Mouse (Mus musculus) gastrocnemius, adult 8-10 months (tissue): Measurements from ENCODE around the gene Agtpbp1. TPM values are rescaled to one million over a fixed set of nuclear protein-coding genes. Genes with fewer than 3 reads are reported as not detected.
"Not testable (repeated sequence)": the region's sequence is repeated elsewhere in the genome, so short reads cannot be mapped to it uniquely, and the experiment has no call there.

Source experiments
- DNase-seq, 2 experiments: peaks; one replicate each; pipeline ENCODE4 v3.0.0; 2022; ENCODE audit warnings: low spot score in 2 of 2
- total RNA-seq, 4 experiments: library from RNA; stranded (reverse); gene quantifications; 2 replicates each; pipeline ENCODE4 v1.2.4; 2022

Gene Agtpbp1
- total RNA-seq: 10 to 100 TPM; 77.0 to 85.2 (median 83.0) TPM

DNA sequence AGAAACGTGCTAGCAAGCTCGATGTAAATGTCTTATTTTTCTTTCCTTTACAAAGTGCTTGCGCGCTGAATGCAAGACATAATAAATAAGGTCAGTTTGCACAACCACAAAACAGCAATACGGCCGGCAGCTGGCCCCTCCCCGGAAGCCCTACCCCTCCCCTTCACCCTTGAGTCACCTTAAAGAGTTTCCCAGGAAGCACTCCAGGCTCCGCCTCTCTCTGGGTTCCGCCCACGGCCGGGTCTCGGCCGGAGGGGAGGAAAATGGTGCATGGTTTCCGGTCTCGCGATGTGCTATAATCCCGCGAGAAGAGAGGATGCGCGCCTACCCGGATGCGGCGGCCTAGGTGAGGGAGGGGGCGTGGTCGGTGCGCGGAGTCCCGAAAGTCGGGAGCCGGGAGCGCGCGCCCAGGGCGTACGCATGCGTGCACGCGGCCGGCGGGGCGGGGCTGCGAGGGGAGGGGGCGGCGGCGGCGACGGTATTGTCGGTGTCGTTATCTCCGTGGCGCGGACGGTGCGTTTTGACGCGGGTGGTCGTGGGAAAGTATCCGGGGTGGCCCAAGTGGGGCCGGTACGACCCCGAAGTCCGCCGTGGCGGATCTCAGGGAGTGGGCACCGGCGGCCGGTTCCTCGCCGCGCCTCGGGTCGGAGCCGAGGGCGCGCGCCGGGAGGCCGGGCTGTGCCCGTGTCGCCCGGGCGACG, at the start of gene Agtpbp1, which contains the start of gene Naa35:
Agtpbp1 (minus strand) TSS at position 281 of the 701 bp plus-strand sequence.
Naa35 (plus strand) TSS at position 313 of the 701 bp plus-strand sequence.
- DNase-seq: peak; percentile 99

DNA sequence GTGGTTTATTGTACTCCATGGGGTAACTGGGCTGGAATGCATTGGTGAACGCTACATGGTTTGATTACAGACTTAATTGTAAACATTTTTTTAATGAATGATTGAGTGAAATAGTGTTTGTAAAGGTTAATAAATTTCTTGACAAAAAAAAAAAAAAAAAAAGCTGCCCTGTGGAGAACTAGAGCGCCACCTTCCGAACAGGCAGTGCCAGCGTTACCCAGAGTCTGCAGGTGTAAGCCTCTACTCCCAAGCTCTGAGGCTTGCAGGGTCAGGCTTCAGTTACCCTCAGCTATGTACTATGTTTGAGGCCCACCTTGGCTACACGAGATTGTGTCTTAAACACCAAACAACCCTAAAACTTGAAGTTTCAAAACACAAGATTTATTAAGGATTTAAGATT, 49.6 kb upstream of the Agtpbp1 start:
- no peak for DNase-seq

DNA sequence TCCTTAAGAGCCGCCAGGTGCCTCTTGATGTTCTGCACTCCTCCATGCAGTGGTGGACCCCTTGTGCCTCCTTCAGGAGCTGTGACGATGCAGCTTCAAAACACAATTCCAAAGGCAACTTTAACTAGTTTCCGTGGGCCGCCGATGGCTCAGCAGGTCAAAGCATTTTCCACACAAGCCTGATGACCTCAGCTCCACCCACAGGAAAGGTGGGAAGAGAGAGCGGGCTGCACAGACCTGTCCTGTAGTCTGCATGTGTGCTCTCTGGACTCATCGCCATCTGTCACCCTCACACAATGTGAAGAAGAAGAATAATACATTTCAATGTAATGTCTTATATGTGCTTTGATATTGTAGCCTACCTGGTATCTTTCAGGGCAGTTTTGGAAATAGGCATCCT, 41.7 kb upstream of the Agtpbp1 start:
- no peak for DNase-seq

DNA sequence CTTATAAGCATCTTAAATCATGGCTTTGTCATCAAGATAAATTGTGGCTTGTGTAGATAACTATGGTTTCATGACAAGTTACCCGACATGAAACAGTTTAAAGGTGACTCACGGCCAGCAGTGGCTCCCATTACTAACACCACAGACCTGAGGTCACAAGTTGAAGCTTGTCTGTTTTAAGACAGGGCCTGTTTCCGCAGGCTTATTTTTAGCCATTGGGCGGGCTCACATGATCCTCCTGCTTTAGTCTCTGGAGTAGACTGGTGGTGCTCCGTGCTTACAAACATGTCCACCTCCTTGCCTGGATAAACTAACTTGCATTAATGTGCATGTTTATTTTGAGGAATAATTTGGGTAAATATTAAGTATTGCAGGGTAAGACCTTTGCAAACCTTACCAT, 39.9 kb upstream of the Agtpbp1 start:
- peak; percentile 34 to 47 for DNase-seq

DNA sequence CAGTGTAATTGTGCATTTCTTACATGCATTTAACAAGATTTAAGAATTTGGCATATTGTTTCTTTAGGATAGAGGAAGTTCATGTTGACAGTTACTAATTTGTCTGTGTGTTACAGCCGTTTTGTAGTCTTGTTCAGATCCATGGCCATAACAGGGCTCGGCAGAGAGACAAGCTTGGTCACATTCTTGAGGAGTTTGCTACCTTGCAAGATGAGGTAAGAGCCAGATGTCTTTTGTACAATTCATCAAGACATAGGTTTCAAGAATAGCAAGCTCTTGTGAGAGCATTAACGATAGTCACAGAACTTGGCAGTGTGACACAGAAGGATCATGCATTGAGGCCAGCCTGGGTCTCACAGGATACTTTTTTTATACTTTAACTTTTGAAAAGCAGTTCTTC, 39.4 kb upstream of the Agtpbp1 start:
- DNase-seq: no peak

DNA sequence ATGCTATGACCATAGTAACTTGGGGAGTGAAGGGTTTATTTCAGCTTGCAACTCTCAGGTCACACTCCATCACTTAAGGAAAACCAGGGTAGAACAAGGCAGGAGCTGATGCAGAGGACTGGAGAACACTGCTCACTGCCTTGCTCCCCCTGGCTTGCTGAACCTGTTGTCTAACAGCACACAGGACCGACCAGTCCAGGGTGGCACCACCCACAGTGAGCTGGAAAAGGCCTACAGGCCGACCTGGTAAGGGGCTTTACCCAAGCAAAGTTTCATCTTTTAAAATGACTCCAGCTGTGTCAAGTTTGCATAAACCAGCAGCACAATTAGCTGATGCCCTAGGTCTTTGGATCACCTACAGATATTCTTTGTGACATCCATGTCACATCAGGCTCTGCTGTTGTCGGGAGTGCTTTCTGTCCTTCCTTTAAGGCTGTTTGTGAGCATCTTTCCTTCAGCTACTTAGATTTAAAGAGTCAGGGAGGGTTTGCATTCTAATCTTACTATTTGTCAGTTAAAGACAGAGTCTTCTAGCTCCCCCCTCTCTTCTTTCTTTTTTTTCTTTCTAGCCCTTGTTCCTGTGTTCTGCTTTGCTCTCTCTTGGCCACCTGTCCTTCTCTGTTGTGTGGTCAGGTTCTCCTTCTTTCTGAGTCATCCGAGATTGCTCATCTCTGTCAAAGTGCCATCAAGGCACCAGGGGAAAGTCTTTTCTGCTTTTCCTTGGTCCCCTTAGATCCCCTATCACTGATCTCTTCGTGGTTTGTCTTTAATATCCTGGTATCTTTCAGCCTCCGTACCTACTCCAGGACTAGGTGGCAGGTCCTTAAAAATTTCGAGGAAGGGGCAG, 36.8 kb upstream of the Agtpbp1 start:
- DNase-seq: no peak

DNA sequence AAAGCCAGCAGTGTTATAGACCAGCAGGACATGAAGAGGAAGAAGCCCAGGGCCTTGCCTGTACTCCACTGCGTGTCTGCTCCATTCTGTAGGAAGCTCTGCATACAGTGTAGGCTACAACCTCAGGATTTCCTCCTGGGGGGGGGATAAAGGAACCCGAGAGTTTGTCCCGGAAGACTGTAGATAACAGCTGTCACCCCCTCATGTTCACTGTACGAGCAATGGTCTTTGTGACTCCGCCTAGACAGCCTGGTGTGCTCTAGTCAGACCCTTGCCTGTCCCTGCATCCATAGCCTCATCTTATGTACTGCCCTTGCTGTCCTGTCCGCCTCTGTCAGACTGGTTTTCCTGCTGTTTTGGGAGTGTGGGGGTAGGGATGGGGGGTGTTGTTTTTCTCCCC, 33.4 kb upstream of the Agtpbp1 start:
- no peak for DNase-seq

DNA sequence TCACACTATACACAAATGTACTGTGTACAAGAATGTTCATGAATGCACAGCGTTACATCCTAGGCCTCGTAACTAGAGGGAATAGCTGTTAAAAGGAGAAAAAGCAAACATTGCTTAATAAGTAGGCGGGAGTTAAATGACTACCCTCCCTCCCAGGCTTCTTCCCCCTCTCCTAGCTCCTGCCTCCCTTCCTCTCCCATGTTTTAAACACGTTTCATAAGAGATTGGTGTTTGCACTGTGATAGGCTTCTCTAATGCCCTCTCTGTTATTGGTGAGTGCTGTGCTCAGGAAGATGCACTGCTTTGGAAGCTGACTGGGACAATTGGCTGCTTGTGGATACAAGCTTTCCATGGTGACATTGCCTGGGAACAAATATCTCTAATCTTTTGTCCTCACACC, 30.5 kb upstream of the Agtpbp1 start:
- DNase-seq: no peak

DNA sequence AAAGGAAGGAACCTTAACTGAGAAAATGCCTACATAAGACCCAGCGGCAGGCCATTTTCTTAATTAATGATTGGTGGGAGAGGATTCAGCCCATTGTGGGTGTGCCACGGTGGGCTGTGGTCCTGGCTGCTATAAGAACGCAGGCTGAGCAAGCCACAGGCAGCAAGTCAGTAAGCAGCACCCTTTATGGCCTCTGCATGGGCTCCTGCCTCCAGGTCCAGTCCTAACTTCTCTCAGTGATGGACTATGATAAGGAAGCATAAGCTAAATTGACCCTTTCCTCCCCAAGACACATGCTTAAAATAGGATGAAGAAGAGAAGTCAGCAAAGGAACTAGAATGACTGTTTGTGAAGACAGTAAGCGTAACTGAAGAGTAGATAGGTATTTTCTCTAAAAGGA, 30.1 kb upstream of the Agtpbp1 start:
- no peak for DNase-seq

DNA sequence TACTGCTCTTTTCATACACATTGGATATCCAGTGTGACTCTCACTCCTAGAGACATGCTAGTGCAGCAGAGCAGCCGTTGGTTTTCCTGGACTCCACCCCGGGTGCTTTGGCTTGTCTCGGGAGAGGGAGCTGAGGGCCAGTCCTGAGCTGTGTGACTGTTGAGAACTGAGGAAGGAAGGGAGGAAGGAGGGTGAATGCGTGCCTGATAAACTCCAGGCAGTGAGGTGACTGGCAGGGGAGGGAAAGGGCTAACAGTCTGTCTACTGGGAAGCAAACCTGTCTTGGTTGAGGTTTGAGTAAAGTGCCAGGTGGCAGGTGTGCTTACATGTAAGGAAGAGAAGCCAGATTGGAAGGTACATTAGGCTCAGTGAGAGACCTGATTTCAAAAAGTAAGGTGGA, 28.8 kb upstream of the Agtpbp1 start:
- no peak for DNase-seq

DNA sequence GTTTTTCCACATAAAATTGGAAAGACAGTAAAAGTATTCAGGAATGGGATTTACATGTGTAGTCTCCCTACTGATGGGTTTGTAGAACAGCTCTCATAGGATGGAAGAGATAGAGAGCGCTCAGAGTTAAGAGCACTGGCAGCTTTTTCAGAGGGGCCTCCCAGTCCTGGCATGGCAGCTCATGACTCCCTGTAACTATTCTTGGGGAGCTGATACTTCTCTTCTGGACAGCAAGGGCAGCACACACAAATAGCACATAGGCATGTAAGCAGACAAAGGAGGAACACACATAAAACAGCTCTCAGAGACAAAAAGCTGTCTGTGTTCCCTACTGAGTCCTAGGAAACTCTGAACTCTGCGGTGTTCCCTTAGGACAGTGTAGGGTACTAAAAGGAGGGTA, 25.4 kb upstream of the Agtpbp1 start:
- no peak for DNase-seq

DNA sequence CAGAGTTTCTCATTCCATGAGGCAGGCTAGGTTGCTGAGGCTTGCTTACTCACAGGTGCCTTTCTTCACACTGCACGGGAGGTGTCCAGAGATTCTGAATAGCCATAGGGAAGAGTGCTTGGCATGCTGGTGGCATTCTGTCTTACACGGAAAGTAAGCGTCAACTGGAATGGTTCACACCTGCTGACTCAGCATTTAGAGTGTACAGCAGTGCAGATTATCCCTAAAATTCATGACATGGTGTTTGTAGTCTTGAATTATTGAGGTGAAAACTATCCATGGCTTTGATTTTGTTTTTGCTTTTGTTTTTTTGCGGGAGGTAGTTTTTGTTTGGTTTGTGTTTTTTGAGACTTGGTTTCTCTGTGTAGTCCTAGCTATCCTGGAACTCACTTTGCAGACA, 24.9 kb upstream of the Agtpbp1 start:
- DNase-seq: no peak

DNA sequence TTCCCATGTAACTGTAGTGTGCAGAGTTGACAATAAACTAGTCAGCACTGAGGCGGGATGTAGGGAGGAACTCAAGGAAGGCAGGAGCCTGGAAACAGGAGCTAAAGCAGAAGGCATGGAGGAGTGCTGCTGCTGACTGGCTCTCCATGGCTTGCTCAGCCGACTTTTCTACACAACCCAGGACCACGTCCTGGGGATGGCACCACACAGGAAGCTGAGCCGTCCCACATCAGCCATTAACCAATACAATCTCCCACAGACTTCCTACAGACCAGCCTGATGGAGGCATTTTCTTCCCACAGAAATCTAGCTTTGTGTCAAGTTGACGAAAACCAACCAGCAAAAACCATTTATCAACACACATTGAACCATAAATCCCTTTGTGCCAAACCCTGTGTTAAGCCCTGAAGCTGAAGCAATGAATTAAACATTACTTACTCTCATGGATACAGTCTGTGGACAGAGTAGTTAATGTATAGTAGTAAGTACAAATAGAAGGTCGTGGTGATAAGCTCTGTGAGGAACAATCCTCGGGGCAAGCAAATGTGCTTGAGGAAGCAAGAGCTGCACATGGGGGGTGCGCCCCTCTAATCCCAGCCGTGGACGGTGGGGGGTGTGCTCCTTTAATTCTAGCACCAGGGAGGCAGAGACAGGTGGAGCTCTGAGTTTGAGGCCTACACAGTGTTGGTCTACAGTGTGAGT, 20.3 kb upstream of the Agtpbp1 start:
- DNase-seq: no peak

DNA sequence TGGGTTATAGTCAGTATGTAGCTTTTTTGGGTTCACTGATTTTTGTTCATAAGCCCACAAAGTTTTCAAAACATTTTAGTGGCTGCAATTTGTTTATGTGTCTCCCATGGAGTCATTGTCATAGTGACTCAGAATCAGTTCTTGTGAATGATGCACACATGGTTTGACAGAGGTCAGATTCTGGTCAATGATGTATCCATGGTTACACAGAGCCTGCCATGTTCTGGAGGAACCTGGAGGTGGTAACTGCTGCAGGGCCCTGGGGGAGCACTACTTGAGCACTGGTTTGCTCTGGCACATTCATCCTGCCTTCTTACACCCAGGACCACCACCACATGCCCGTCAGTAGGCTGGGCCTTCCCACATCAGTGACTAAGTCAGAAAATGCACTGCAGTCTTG, 19.5 kb upstream of the Agtpbp1 start:
- no peak for DNase-seq

DNA sequence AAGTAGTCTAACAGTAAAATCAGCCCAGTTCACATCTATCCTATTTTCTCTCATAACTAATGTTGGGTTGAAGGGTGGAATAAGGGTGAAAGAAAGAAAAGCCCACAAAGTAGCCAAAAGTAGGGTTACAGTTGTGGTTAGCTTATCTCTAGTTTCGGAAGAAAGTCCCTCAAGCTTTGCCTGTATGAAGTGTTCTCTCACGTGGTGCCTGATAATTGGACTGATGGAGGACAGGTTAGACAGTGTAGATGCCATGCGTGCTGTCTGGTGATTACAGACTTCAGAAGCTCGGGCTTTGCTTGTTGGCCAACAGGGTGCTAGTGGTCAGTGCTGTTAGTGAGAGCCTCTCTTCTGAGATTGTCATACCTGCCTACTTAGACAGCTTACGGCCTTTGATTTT, 18.1 kb upstream of the Agtpbp1 start:
- no peak for DNase-seq

DNA sequence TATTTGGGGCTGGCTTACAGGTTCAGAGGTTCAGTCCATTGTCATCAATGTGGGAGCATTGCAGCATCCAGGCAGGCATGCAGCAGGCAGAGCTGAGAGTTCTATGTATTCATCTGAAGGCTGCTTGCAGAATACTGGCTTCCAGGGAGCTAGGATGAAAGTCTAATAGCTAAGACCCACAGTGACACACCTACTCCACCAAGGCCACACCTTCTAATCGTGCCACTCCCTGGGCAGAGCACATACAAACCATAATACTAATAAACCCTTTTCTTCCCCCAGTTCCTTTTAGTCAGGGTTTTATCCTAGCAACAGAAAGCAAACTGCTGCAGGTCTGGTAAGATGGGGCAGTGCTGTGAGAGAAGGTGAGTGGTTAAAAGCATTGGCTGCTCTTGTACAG, 7.6 kb upstream of the Agtpbp1 start:
- DNase-seq: no peak

DNA sequence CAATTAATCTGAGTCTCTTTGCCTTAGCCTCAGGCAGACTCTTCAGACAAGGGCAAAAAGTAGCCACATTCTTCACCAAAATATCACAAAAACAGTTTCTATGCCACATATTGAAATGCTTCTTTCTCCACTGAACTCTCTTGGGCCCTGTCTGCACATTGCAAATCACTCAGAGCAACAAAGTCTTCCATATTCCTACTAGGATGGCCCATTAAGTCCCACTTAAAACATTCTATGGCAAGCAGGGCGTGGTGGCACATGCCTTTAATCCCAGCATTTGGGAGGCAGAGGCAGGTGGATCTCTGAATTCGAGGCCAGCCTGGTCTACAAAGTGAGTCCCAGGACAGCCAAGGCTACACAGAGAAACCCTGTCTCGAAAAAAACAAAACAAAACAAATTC, 7.0 kb upstream of the Agtpbp1 start:
- not testable (repeated sequence) for DNase-seq

DNA sequence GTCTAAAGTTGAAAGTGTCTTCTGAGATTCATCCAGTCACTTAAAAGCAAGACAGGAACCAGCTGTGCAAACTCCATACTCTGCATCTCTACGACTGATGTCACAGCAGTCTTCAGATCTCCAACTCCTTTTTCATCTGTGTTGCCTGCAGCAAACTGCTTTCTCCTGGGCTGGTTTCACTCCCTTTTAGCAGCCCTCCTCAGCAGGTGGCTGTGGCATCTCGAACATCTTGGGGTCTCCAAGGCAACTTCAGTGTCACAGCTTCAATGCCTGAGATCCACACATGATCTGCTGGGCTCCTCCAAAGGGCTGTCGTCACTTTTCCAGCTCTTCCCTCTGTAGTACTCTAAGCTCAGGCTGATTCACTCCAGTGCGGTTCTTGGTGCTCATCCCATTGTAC, 5.7 kb upstream of the Agtpbp1 start:
- DNase-seq: no peak

DNA sequence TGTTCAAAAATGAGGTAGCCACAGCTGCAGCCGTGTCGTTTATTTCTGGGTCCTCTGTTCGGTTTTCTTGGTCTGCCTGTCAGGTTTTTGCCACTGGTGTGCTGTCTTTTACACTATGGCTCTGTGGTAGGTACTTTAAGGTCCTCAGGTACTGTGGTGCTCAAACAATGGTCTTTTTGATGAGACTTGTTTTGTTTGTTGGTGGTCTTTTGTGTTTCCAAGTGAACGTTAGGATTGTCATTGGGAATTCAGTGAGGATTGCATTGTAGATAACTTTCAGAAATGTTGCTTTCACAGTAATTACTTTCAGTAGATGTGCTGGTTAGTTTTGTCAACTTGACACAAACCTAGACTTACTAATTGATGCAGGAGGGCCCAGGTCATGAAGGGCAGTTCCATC, 4.6 kb upstream of the Agtpbp1 start:
- no peak for DNase-seq

DNA sequence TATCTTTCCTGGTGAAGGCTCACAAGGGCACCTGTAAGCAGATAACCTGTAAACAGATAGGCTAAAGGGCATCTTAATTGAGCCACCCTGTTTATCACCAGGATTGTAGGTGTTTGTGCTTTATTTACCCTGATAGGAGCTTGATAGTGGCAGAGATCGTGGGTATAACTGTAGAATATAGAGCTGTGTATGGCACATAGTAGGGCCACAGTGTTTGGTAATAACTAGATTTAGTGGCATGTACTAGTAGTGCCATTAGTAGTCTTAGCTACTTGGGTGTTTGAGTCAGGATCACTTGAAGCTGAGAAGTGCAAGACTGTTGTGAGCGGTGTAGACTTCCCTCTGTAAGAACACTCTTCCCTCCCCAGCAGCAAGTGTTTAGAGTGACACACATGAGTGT, 2.2 kb upstream of the Agtpbp1 start:
- no peak for DNase-seq

DNA sequence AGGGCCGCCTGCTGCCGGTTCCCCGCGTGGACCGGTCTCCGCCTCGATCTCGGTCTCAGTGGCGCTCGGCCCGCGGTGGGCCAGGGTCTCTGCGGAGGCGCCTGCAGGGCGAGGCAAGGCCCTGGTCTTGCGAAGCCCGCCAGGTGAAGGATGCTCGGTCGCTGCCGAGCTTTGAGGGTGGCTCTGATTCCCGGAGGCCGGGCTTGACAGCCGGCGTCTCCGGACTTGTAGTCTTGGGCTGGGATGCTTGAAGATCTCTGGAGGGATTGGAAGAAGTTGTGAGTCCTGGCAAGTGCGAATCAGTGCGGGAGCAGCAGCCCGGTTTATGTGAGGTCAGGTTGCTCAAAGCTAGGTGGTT, 600 bp upstream of the Agtpbp1 start:
- peak in 1 of 2 experiments; percentile 9 for DNase-seq

DNA sequence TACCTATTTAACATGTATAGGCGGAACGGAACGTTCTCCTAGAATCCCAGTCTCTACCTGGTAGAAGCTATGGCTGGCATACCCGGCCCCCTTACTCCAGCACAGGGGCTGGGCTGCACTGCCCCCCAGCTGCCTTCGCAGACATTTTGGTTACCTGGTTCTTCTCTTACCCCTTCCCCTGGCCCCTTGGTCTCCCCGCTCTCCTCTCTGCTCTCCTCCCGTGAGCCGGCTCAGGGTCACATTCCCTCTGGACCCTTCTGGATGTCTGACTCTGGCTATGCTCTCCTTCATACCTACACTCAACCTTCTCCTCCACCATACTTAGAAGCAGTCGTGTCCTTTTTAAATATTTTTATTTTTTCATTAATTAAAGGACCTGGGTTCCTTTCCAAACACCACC, 546 bp downstream of the Agtpbp1 start:
- DNase-seq: peak in 1 of 2 experiments; percentile 4
